Mouse (Mus musculus): ENCODE results near the gene Snx20.
A peak's percentile ranks its signal among the peaks of the same experiment; 100 is the strongest.

Gene Snx20

DNA sequence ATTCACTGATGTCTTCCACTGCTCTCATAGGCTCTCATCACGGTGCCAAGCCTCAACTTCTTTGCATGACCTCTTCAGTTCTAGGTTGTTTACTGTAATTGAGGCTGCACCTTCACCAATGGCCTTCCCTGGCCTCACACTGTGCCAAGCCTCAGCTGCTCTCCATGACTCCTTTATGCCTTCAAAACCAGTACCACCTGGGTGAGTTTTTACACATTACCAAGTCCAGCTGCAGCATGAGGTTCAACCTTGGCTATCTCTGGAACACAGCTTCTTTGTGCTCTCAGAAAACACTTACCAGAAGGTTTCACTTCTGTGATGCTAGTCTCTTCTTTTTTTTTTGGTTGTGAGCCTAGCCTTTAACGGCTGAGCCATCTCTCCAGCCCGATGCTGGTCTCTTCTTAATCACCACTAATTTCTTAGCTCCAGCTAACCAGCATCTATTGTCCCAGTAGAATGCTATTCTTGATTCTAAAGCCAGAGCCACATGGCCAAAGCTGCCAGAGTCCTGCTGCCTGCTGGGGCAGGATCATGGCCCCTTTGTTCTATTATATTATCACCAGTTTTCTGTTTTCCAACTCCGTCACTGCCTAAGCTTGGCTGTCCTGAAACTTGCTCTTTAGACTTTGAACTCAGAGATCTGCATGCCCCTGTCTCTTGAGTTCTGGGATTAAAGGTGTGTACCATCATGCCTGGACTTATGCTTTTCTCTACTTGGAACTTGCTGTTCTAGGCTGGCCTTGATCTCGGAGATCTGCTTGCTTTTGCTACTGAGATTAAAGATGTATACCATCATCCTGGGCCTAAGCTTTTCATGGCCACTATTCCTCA is 7.0 kb upstream of the Snx20 start:
- DNase-seq, result no peak

DNA sequence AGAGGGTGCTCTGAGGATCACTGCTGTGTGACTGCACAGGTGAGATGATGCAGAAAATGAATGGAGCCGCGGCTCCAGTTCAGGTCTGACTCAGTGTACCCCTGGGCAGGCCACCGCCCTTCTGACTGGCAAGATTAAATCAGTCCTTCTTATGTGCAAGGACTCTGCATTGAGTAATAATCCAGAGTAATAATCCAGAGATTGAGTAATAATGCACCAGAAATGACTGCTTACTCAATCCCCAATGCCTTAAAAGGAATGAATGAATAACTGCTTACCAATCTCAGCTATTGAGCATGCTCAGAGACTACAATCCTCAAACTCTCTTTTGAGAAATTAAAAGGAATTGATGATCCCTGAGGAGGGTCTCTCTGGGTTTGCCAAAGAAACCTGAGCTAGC is 3.0 kb upstream of the Snx20 start:
- DNase-seq, result no peak

GRCm38 (mm10) chr8:88637092-88638000 is 1.4 kb upstream of the Snx20 start:
- peak; percentile 87 to 89 for DNase-seq

- peak; percentile 70 to 71 for DNase-seq
Observed at GRCm38 (mm10) chr8:88633343-88633765, 2.6 kb downstream of the Snx20 start.

DNA sequence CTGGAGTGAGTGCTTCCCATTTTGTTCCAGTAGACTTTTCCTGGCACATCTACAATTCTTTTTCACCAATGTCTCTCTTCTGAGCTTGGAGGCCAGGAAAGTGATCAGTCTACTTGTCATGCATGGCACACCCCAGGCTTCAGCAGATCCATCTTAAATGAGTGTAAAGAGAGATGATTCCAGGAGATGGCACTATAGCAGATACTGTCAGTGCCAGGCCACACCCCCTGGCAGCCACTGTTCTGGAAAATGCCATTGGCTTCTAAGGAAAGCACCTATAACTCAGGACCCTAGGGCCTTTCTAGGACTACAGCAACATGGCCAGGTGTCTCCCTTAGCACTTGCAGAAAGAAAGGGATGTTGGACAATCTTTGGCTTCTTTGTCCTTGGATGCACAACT is 4.8 kb downstream of the Snx20 start:
- peak; percentile 53 to 55 for DNase-seq

DNA sequence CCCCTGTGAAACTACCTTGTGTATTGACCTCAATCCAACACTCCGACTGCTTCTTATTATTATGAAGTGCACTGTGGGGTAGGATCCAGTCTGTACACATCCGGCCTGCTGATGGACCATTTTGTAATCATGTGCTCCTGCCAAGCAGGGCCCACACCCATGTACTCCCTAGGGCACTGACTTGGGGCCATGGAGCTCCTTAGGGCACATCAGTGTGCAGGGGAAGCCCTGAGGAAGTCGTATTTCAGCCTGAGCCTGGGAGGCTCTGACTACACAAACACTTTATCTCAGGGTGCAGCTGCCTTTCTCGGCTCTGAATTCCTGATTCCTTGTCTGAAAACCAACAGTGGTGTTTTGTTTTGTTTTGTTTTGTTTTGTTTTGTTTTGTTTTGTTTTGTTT is 5.7 kb downstream of the Snx20 start:
- no peak for DNase-seq

DNA sequence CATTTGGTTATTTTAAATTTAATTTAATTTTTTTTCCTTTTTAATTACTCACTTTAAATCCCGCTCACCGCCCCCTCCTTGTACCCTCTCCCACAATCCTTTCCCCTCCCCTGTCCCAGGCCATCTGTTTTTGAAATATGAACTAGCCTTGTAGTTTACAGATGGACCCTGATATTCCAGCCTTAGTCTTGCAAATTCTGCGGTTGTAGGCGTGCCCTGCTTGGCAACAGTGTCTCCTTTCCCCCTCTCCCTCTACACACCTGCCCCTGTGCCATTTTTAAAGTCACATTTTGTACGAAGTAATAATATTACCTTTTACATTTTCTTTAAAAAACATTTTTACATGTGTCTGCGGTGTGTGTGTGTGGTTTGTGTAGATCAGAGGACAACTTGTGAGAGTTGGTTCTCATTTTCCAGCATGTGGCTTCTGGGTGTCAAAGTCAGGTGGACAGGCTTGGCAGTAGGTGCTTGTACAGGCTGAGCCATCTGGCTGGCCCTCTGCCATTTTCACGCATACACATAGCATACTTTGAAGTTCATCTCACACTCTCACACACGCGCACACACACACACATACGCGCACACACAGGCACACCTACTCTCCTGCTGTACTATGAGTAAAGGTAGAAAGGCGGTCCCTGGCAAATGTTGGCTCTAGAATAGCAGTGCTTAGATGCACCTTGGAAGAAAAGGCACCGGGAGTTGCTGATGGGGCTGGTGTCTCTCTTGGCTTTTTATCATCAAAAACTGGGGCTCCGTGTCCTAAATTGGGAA is 7.7 kb downstream of the Snx20 start:
- no peak for DNase-seq

GRCm38 (mm10) chr8:88627265-88627991 is 8.5 kb downstream of the Snx20 start:
- DNase-seq, result no peak

GRCm38 (mm10) chr8:88626940-88627264 is 9.0 kb downstream of the Snx20 start:
- DNase-seq, result no peak

DNA sequence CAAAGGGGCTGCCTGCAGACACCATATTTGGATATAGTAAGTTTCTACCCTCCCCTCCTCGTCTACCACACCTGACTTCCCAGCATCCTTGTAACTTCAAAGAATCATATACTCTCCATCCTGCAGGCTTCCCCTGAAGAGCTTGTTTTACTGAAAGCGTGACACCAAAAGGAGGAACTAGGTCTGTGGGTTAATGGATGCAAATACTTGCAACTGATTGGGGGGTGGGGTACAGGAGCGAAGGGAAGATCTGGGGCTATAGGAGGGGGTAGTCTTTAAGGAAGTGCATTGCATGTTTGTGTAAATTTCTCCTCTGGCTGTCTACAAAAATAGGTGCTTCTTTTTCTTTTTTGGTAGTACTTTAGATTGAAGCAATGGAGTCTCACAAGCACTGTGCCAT is 9.5 kb downstream of the Snx20 start:
- peak in 1 of 2 experiments; percentile 29 for DNase-seq

- DNase-seq, result no peak
Observed at GRCm38 (mm10) chr8:88624276-88624675, 11.7 kb downstream of the Snx20 start.

- DNase-seq, result no peak
Observed at GRCm38 (mm10) chr8:88623351-88623750, 12.6 kb downstream of the Snx20 start.

GRCm38 (mm10) chr8:88621408-88621807 is 14.5 kb downstream of the Snx20 start:
- peak; percentile 79 to 80 for DNase-seq

- no peak for DNase-seq
Observed at GRCm38 (mm10) chr8:88620931-88621330, 15.0 kb downstream of the Snx20 start.

GRCm38 (mm10) chr8:88619513-88619912 is 16.4 kb downstream of the Snx20 start:
- peak; percentile 61 for DNase-seq

- no peak for DNase-seq
Observed at GRCm38 (mm10) chr8:88618612-88619011, 17.3 kb downstream of the Snx20 start.

DNA sequence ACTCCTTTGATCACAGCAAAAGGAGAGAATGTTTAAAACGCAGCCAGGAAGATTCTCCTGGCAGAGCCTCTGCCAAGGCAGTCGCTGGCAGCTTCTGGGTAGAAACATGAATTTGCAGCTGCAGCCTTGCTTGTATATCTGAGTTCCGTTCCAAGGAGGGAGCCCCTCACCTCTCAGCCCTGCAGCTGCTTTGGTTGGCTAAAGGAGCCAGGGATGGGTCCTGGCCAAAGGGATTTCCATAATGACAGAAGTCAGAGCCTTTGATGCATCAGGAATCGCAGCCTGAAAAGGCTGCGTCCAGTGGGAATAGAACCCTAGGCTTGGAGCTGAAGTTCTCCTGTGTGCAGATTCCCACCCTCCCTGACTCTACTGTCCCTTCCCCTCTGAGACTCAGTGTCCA is 20.9 kb downstream of the Snx20 start:
- no peak for DNase-seq

DNA sequence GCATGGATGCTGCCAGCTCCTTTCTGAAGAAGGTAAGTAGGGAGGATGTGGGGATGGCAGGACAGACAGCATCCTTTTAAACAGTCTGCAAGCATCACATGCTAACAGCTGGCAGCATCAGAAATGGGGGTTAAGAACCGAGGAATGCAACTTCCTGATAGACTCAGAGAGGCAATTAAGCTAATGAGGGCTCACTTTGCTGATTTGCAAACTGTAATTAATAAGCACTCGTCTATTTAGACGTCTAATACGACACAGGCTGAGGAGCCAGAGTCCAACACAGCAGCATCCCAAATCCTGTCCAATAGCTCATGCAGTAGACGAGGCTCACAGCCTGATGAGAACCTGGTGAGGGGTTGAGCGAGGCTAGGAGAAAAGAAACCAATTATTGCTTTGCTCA is 25.7 kb downstream of the Snx20 start:
- no peak for DNase-seq

DNA sequence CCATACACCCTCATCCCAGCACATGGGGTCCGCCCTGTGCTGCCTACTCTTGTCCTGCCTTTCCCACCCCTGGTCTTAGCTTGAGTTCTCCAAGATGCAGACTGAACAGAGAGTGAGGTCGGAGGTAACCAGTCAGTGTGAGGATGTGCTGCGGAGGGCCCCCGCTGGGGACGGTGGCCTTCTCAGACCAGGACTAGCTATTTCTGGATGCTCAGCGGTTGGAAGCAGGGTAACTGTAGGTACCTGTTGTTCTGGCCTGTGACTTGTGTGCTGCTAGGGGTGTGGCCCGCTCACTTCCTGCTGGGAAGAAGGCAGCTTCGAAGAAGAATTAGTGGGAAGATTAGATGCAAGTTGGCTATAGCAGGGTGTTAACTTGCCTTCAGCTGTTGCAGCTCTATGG is 26.9 kb downstream of the Snx20 start:
- no peak for DNase-seq

GRCm38 (mm10) chr8:88605361-88606040 is 30.4 kb downstream of the Snx20 start:
- no peak for DNase-seq

GRCm38 (mm10) chr8:88604065-88605038 is 31.6 kb downstream of the Snx20 start:
- DNase-seq, result peak in 1 of 2 experiments; percentile 28

Measured in B cell, adult 2 months (primary cell).